Mouse (Mus musculus) E14TG2a.4 (cell line): ENCODE measurements around the gene Hip1r.

Experiments used
- H3K27me3 ChIP-seq: 2 replicates; pipeline ENCODE4 v1.6.1; 2014; ENCODE audit warnings: low read length, control low read depth; ENCODE audit not compliant: insufficient read depth
- H3K36me3 ChIP-seq: 2 replicates; pipeline ENCODE4 v1.6.1; 2014; ENCODE audit warnings: low read length, control low read depth; ENCODE audit not compliant: insufficient read depth
- H3K4me1 ChIP-seq: replicated peaks from 2 replicates; pipeline ENCODE4 v1.6.1; 2014; ENCODE audit warnings: low read depth, low read length, control low read depth
- H3K4me3 ChIP-seq: replicated peaks from 2 replicates; pipeline ENCODE4 v1.5.1; 2014; ENCODE audit warnings: mild to moderate bottlenecking, low read length
- H3K9me3 ChIP-seq: 2 replicates; pipeline ENCODE4 v1.6.1; 2014; ENCODE audit warnings: low read length, control low read depth
- CTCF ChIP-seq: conservative IDR thresholded peaks from 2 replicates; pipeline ENCODE4 v1.5.1; 2014; ENCODE audit warnings: low read length
- NANOG ChIP-seq: IDR thresholded peaks from 2 replicates; pipeline ENCODE4 v1.6.1; 2014; ENCODE audit warnings: borderline replicate concordance, low read length, mixed read lengths
- POU5F1 ChIP-seq: IDR thresholded peaks from 2 replicates; pipeline ENCODE4 v1.6.1; 2014; ENCODE audit warnings: low read length, borderline replicate concordance

Hip1r gene

DNA sequence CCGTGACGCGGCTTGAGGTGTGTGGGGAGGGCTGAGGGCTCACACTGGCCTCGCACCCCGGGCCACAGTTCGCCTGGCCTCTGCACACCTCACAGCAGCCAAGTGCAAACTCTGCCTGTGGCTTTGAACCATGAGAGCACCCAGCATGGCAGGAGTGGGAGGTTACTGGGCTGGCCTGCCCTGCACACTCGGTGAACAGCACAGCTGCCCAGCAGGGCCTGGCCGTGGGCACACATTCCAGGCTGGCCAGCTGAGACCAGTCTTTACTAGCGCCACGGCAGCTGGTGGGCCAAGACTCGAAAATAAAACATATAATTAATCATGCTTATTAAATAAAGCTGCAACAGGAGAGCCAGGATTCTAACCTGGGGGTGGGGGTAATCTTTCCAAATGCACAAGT, 32.2 kb downstream of the Hip1r start:
- peaks cover 44% of the 10 kb centered on the region for H3K4me1 ChIP-seq
- TF ChIP-seq NANOG (no peak), CTCF (no peak), POU5F1 (no peak)
- H3K36me3 ChIP-seq, result peaks cover 71% of the 10 kb centered on the region
- H3K9me3 ChIP-seq, result no peaks in the 10 kb centered on the region
- H3K4me3 ChIP-seq, result no peak overlapping the region
- H3K27me3 ChIP-seq, result no peaks in the 10 kb centered on the region

- H3K4me3 ChIP-seq, result no peak overlapping the region
- peaks cover 68% of the 10 kb centered on the region for H3K36me3 ChIP-seq
- no peaks in the 10 kb centered on the region for H3K27me3 ChIP-seq
- no peak for TF ChIP-seq POU5F1
- TF ChIP-seq CTCF, result no peak
- peaks cover 44% of the 10 kb centered on the region for H3K4me1 ChIP-seq
- no peaks in the 10 kb centered on the region for H3K9me3 ChIP-seq
Observed at GRCm38 (mm10) chr5:124006082-124006873, 32.9 kb downstream of the Hip1r start.

GRCm38 (mm10) chr5:124006891-124007491, 33.6 kb downstream of the Hip1r start:
- Histone ChIP-seq H3K27me3 (no peaks in the 10 kb centered on the region), H3K4me1 (peaks cover 47% of the 10 kb centered on the region), H3K9me3 (no peaks in the 10 kb centered on the region), H3K36me3 (peaks cover 60% of the 10 kb centered on the region), H3K4me3 (no peak overlapping the region)
- TF ChIP-seq NANOG (no peak), CTCF (no peak), POU5F1 (no peak)

DNA sequence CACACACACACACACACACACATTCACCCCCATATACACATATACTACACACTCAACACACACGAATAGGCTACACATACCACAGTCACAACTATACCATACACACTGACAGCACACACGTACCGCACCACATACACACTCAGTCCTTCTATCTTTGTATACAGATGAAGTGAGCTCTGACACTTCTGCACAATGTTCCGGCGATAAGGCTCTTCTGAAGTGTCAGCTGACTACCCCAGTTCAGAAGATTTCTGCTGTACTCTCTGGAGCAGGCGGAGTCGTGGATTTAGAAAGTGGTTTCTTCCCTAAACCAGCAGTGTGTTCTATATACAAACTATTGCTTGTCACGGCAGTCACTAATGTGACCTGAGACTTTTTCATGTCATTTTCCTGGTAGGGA, 36.6 kb downstream of the Hip1r start:
- Histone ChIP-seq H3K36me3 (peaks cover 42% of the 10 kb centered on the region), H3K27me3 (no peaks in the 10 kb centered on the region), H3K4me3 (no peak overlapping the region), H3K4me1 (peaks cover 62% of the 10 kb centered on the region), H3K9me3 (no peaks in the 10 kb centered on the region)
- TF ChIP-seq NANOG (no peak), POU5F1 (no peak), CTCF (no peak)

- H3K4me3 ChIP-seq, result peak overlapping the region; percentile 51; the same call in 1 of the 2 replicates
- no peaks in the 10 kb centered on the region for H3K27me3 ChIP-seq
- peaks cover 63% of the 10 kb centered on the region for H3K4me1 ChIP-seq
- H3K9me3 ChIP-seq, result no peaks in the 10 kb centered on the region
- H3K36me3 ChIP-seq, result peaks cover 35% of the 10 kb centered on the region
- no peak for TF ChIP-seq CTCF
- TF ChIP-seq POU5F1, result no peak
- TF ChIP-seq NANOG, result no peak
Observed at GRCm38 (mm10) chr5:124010910-124011655, 37.7 kb downstream of the Hip1r start.

DNA sequence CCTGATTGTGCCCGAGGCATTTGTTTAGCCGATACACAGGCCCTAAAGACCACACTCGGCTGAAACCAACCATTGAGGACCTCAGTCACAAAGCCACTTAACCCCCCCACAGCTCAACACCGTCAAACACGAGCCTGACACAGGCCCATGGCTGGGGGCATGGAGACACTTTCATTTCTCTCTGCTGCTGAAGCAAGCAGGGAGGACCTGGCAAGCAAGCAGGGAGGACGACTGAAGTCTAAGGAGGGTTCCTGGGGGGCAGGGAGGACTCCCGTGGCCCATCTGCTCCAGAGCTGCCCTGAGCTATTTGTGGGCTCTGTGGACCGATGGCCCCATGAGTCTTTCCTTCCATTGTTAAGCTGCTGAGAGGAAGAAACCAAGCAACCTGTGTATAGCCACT, 38.5 kb downstream of the Hip1r start:
- Histone ChIP-seq H3K4me1 (peaks cover 64% of the 10 kb centered on the region), H3K4me3 (no peak overlapping the region), H3K9me3 (no peaks in the 10 kb centered on the region), H3K36me3 (peaks cover 30% of the 10 kb centered on the region), H3K27me3 (no peaks in the 10 kb centered on the region)
- no peak for TF ChIP-seq CTCF

GRCm38 (mm10) chr5:124012885-124013284, 39.5 kb downstream of the Hip1r start:
- Histone ChIP-seq H3K27me3 (no peaks in the 10 kb centered on the region), H3K36me3 (peaks cover 20% of the 10 kb centered on the region), H3K9me3 (no peaks in the 10 kb centered on the region), H3K4me3 (no peak overlapping the region; the same call in 1 of the 2 replicates), H3K4me1 (peaks cover 67% of the 10 kb centered on the region)
- TF ChIP-seq NANOG, result no peak
- TF ChIP-seq POU5F1, result no peak
- no peak for TF ChIP-seq CTCF

DNA sequence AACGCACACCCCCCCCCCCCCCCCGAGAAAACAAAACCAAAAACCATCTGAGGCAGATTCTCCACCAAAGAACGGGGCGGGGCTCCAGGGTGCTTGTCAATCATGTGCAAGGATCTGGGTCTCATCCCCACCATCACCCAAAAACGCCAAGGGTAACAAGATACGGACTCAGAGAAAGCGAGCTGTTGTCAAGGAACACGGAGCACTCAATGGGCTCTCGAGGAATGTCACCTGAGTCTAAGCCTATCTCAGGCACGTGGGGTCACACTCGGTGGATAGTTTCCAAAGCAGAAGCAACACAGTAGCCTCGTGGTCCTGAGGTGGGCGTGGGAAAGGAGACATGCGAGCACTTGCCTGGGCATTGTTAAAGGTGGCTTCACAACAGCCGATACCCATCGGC, 40.3 kb downstream of the Hip1r start:
- peaks cover 70% of the 10 kb centered on the region for H3K4me1 ChIP-seq
- no peak for TF ChIP-seq POU5F1
- no peak for TF ChIP-seq CTCF
- TF ChIP-seq NANOG, result no peak

More for the DNA sequence above, 40.3 kb downstream of the Hip1r start:
- Histone ChIP-seq H3K9me3 (no peaks in the 10 kb centered on the region), H3K4me3 (no peak overlapping the region; the same call in 1 of the 2 replicates), H3K36me3 (peaks cover 12% of the 10 kb centered on the region), H3K27me3 (no peaks in the 10 kb centered on the region)
